Mouse (Mus musculus) adrenal gland, postnatal 14 days (tissue): ENCODE data around the gene Pnn. TPM values are rescaled to one million over a fixed set of nuclear protein-coding genes. Genes with fewer than 3 reads are reported as not detected.
A peak's percentile ranks its signal among the peaks of the same experiment; 100 is the strongest.
"Not testable (repeated sequence)": the region's sequence is repeated elsewhere in the genome, so short reads cannot be mapped to it uniquely, and the experiment has no call there.

Experiments used
- DNase-seq: peaks from one replicate; pipeline ENCODE4 v3.0.0; 2021; ENCODE audit warnings: mixed read lengths
- long read RNA-seq, 2 experiments: library from polyadenylated mRNA; stranded (forward); transcript quantifications; one replicate each; pipeline ENCODE4 v2.0.0; 2021
- total RNA-seq: library from RNA; stranded (reverse); gene quantifications from 2 replicates; pipeline ENCODE4 v1.2.3, GENCODE M21; 2021

The Pnn gene
- total RNA-seq = 54.1 and 60.2 TPM in 2 replicates
- long read RNA-seq, experiment 1, transcript Pnn-201 (9 exons, 3,485 nt) = major isoform, 54 of 67 reads
- long read RNA-seq, experiment 1, partial matches to known transcripts = 3 of 67 reads
- long read RNA-seq, experiment 1, other reads (novel, unspliced or antisense) = 10 of 67 reads
- long read RNA-seq, experiment 2, transcript Pnn-201 (9 exons, 3,485 nt) = major isoform, 27 of 34 reads
- long read RNA-seq, experiment 2, partial matches to known transcripts = 0 of 34 reads
- long read RNA-seq, experiment 2, other reads (novel, unspliced or antisense) = 7 of 34 reads

GRCm38 (mm10) chr12:59066448-59067077 is at the start of gene Pnn:
Pnn (plus strand) TSS chr12:59066884.
- DNase-seq = peak; percentile 99

DNA sequence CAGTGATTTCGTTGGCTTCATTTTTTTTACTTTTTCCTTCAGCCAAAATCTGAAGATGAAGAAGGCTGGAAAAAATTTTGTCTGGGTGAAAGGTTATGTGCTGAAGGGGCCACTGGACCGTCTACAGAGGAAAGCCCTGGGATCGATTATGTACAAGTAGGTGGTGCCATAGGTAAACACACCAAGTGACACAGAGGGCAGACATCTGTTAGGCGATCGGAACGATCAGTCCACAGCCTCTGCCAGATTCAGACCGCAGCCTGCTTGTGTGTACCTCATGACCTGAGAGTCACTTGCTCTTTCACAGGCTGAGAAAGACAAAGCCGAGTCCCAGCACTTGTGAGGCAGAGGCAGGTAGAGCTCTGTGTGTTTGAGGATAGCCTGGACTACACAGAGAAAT is 48.7 kb upstream of the Pnn start:
- DNase-seq = no peak

GRCm38 (mm10) chr12:59019891-59020290 is 46.8 kb upstream of the Pnn start:
- no peak for DNase-seq

GRCm38 (mm10) chr12:59021306-59021705 is 45.4 kb upstream of the Pnn start:
- DNase-seq = no peak

GRCm38 (mm10) chr12:59032101-59032500 is 34.6 kb upstream of the Pnn start:
- no peak for DNase-seq

DNA sequence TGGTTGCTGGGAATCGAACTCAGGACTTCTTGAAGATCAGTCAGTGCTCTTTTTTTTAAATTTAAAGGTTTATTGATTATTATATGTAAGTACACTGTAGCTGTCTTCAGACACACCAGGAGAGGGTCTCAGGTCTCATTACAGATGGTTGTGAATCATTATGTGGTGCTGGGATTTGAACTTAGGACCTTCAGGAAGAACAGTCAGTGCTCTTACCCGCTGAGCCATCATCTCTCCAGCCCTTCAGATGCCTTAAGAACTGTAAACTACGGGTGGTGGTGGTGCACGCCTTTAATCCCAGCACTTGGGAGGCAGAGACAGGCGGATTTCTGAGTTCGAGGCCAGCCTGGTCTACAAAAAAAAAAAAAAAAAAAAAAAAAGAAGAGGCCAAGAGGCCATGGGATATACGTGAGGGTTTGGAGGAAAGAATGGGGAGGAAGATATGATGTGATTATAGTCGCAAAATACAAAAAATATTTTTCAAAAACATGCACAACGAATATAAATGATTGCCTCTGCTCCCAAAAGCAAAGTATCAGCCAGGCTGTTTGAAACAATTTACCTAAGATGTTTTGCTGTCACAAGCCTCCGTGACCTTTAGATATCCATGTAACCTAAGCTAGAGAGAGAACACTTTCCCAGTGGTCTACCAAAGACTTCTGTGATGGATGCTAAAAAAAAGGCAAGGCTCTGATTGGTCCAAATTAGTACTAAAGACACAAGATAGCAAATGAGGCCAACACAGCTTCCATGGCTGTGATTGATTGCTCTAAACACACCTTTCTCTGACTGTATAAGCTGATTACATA is 27.3 kb upstream of the Pnn start:
- DNase-seq = no peak

DNA sequence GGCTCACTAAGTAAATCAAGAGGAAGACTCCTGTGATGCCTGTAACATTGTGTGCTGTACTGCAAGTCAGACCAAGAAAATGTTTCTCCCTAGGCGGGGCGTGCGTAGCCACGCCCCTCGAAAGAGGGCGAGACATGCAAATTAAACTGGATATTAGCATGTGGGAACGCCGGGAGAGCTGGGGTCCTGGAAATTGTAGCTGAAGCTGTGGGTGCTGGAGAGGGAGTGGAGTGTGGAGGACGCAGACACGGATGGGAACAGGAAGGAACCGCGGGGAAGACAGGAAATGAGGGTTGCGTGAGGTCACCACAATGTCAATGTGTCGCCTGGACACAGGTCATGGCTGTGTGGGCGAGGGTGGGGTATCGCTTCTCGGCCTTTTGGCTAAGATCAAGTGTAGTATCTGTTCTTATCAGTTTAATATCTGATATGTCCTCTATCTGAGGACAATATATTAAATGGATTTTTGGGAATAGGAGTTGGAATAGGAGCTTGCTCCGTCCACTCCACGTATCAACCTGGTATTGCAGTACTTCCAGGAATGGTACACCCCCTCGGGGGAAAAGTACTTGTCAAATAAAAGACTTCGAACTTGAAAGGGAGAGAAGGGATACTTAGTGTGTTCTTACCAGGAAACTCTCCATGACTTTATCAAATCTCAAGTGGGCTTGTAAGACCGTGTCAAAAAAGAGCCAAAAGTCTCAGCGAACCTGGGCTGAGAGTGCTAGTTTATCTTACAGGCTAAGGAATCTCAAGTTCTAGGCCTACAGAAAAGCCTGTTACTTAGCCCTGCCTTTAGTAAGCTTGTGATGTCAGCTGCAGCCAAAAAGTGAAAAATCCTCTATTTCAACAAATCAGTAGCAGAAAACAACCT is 26.5 kb upstream of the Pnn start:
- peak; percentile 79 for DNase-seq

- DNase-seq = no peak
Observed at GRCm38 (mm10) chr12:59040851-59041250, 25.8 kb upstream of the Pnn start.

DNA sequence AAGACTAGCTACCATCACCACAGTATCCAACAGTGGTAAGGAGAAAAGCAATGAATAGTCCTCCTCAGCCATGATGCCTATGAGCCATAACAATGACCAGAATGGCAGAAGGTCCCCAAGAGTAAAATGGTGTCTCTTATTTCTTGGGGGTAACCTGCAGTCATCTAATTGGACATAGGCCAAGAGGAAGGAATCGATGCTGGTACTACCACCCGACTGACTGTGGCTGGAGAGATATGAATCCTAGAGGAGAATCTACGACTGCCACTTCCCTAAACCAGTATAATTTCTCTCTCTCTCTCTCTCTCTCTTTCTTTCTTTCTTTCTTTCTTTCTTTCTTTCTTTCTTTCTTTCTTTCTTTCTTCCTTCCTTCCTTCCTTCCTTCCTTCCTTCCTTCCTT is 14.2 kb upstream of the Pnn start:
- DNase-seq = no peak

- no peak for DNase-seq
Observed at GRCm38 (mm10) chr12:59053166-59053565, 13.5 kb upstream of the Pnn start.

GRCm38 (mm10) chr12:59053976-59054375 is 12.7 kb upstream of the Pnn start:
- DNase-seq = no peak

DNA sequence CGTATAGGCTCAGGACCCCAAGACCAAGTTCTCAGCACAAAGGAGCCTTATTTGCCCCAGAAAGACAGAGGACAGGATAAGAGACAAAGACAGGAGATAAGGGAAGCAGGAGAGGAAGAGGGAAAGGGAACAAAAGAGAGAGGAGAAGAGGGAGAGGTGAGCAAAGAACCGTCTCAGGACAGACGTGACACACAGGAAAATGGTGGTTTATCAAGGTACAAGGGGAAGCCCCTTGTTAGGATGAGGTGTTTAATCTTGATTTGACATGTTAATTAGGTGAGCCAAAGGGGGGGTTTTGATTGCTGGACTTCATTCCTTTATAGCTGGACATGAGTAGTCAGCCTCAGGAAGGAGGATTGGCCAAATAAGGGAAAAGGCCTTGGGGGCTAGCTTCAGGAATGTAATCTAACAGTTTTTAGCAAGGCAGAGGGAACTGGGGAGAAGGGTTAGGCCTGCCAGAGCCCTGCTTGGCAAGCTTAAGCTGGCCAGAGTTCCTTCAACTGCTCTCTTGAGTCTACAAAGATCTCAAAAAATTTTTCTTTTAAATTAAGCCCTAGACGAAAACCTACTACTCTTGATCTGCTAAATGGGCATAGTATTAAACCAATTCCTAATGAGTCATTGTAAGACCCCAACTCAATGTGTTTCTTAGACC is 11.4 kb upstream of the Pnn start:
- peak; percentile 21 for DNase-seq

DNA sequence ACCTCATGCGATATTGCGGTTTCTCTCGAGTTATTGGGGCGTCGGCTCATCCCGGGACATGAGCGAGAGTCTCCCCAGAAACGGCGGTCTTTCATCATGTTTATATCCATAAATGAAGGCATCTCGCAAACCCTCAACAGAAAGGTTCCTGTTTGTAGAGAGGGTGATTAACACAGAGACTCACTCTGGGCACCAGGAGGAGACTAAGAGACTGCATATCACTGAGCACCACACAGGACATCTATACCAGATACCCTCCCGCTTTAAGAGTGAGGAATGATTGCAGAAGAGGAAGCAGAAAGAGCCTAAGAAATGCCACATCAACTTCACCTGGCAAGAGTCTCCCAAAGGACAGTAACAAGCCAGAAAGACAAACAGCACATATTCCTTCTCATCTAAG is 10.5 kb upstream of the Pnn start:
- no peak for DNase-seq

GRCm38 (mm10) chr12:59058242-59058641 is 8.4 kb upstream of the Pnn start:
- DNase-seq = not testable (repeated sequence)

DNA sequence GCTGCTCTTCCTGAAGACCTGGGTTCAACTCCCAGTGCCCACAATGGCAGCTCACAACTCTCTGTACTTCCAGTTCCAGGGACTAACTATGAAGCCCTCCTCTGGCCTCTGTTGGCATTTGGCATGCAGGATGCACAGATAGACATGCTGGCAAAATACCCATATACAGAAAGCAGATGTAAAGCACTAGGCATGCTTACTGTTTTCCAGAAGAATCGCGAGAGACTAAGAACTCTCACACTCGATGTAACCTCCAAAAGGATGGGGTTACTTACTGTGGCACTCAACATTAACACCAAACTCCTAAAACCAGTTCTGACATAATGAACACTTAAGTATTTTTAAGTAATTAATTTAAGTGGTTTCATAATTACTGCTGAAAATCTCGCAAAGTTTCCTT is 6.4 kb upstream of the Pnn start:
- no peak for DNase-seq

DNA sequence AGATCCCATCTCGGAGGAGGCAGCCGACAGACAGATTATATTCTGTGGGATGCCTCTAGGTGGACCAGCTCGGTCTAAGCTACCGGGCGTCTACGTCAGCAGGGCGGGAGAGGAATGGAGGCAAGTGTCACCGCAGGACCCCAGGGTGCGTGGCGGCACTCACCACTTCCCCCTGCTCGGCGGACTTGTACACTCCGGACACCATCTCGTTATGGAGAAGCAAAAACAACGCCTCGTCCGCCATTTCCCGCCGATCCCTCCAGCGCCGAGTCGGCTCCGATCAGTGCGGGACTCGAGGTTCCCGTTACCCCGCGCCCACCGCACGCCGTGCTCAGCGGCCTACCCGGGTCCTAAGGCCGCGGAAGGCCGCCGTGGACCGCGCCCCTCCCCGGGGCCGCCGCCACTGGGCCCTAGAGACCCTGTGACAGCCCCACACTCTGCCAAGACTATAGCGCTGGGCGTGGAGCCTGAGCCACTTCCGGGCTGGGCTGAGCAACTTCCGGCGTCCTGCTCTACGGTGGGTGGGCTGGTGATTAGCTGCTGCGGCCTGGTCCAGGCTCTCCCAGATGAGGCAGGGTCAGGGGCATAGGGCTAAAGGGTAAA is 5.6 kb upstream of the Pnn start, which contains the start of gene Trappc6b:
TSS of gene Trappc6b (minus strand) at position 480 of the 603 bp plus-strand sequence.
- peak; percentile 91 for DNase-seq

- no peak for DNase-seq
Observed at GRCm38 (mm10) chr12:59064837-59065236, 1.8 kb upstream of the Pnn start.

DNA sequence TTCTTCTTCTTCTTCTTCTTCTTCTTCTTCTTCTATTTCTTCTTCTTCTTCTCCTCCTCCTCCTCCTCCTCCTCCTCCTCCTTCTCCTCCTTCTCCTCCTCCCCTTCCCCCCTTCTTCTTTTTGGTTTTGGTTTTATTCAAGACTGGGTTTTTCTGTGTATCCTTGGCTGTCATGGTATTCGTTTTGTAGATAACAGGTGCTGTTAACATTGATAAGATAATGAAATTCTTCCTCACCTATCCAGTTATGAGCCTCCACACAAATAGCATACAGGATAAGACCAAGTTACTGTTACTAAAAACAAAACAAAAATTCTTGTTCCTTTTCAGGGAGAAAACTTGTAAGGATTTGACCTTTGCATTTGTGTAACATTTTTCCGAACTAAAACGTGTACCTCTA is 908 bp upstream of the Pnn start:
- no peak for DNase-seq

- peak; percentile 63 for DNase-seq
Observed at GRCm38 (mm10) chr12:59067095-59067494, 411 bp downstream of the Pnn start.

GRCm38 (mm10) chr12:59068791-59069190 is 2.1 kb downstream of the Pnn start:
- no peak for DNase-seq

DNA sequence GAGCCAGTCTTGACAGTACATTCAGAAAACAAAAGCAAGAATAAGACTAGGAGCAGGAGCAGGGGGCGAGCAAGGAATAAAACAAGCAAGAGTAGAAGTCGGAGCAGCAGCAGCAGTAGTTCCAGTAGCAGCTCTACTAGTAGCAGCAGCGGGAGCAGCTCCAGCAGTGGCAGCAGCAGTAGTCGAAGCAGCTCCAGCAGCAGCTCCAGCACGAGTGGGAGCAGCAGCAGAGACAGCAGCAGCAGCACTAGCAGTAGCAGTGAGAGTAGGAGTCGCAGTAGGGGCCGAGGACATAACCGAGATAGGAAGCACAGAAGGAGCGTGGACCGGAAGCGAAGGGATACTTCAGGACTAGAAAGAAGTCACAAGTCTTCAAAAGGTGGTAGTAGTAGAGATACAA is 5.6 kb downstream of the Pnn start:
- DNase-seq = no peak
